Mouse (Mus musculus) CD4-positive, CD25-positive, alpha-beta regulatory T cell, adult 2 months (primary cell): ENCODE results near the gene Prrg3.
"Not testable (repeated sequence)": the region's sequence is repeated elsewhere in the genome, so short reads cannot be mapped to it uniquely, and the experiment has no call there.

Experiments used
- DNase-seq: peaks from one replicate; pipeline ENCODE4 v3.0.0-alpha.2; 2012; ENCODE audit warnings: low read depth, low spot score

The Prrg3 gene

GRCm38 (mm10) chrX:71962073-71963051 is at the start of gene Prrg3:
Gene Prrg3, plus strand, starts transcription at chrX:71962624.
- no peak for DNase-seq

GRCm38 (mm10) chrX:71946631-71947030 is 15.8 kb upstream of the Prrg3 start:
- peak; percentile 38 for DNase-seq

- no peak for DNase-seq
Measured at GRCm38 (mm10) chrX:71958366-71958765, 4.1 kb upstream of the Prrg3 start.

- DNase-seq = no peak
Measured at GRCm38 (mm10) chrX:71963275-71963912, 970 bp downstream of the Prrg3 start.

- no peak for DNase-seq
Measured at GRCm38 (mm10) chrX:71968216-71968615, 5.8 kb downstream of the Prrg3 start.

GRCm38 (mm10) chrX:71968816-71969215 is 6.4 kb downstream of the Prrg3 start:
- DNase-seq = no peak

- no peak for DNase-seq
Measured at GRCm38 (mm10) chrX:71971325-71971724, 8.9 kb downstream of the Prrg3 start.

GRCm38 (mm10) chrX:71972686-71973085 is 10.3 kb downstream of the Prrg3 start, which contains the start of gene Fate1:
Gene Fate1, plus strand, starts transcription at chrX:71972986.
- no peak for DNase-seq

GRCm38 (mm10) chrX:71977681-71978080 is 15.3 kb downstream of the Prrg3 start:
- not testable (repeated sequence) for DNase-seq

- no peak for DNase-seq
Measured at GRCm38 (mm10) chrX:71980443-71980842, 18.0 kb downstream of the Prrg3 start.

- DNase-seq = no peak
Measured at GRCm38 (mm10) chrX:71981322-71981721, 18.9 kb downstream of the Prrg3 start.

GRCm38 (mm10) chrX:71983205-71983604 is 20.8 kb downstream of the Prrg3 start:
- DNase-seq = no peak

GRCm38 (mm10) chrX:71983775-71984174 is 21.4 kb downstream of the Prrg3 start:
- no peak for DNase-seq

GRCm38 (mm10) chrX:71991549-71991948 is 29.1 kb downstream of the Prrg3 start, which contains the start of gene Cnga2:
Gene Cnga2, plus strand, starts transcription at chrX:71991849.
- no peak for DNase-seq

GRCm38 (mm10) chrX:71995972-71996371 is 33.5 kb downstream of the Prrg3 start:
- no peak for DNase-seq

- DNase-seq = no peak
Measured at GRCm38 (mm10) chrX:72009930-72010329, 47.5 kb downstream of the Prrg3 start.

GRCm38 (mm10) chrX:72012236-72012635 is 49.8 kb downstream of the Prrg3 start:
- DNase-seq = no peak

GRCm38 (mm10) chrX:72012804-72013203 is 50.4 kb downstream of the Prrg3 start:
- no peak for DNase-seq

GRCm38 (mm10) chrX:72022241-72022640 is 59.8 kb downstream of the Prrg3 start:
- no peak for DNase-seq
